Mouse (Mus musculus) spleen, adult 2 months (tissue): ENCODE results near the gene Ick.

Experiments used
- CTCF ChIP-seq: fragments of 200-500 bp; IDR thresholded peaks from 2 replicates; pipeline ENCODE4 v1.5.1; 2011; ENCODE audit warnings: mild to moderate bottlenecking, inconsistent platforms; ENCODE audit not compliant: insufficient read depth, insufficient read length, insufficient replicate concordance; ENCODE audit errors: extremely low read depth
- POLR2A ChIP-seq: fragments of 200-500 bp; IDR thresholded peaks from 2 replicates; pipeline ENCODE4 v1.6.1; 2011; ENCODE audit warnings: low read depth, low read length, inconsistent platforms

GRCm38 (mm10) chr9:78126643-78127042 is 17.7 kb downstream of the Ick start:
- TF ChIP-seq CTCF (no peak), POLR2A (no peak)
